Mouse (Mus musculus) forebrain, embryonic 16.5 days (tissue): ENCODE results near the gene Cd19. TPM values are rescaled to one million over a fixed set of nuclear protein-coding genes. Genes with fewer than 3 reads are reported as not detected.

Source experiments
- microRNA-seq: library from miRNA; unstranded; fragments of <30 nt; microRNA quantifications from one replicate; pipeline ENCODE4, GENCODE M21; 2017
- polyA plus RNA-seq: library from polyadenylated mRNA; unstranded; fragments of >200 nt; fragmentation: Nextera tagmentation; extraction: Ambion mirVana; gene quantifications from 2 replicates; pipeline ENCODE4 v1.2.1, GENCODE M21; 2015

Cd19 gene
- polyA plus RNA-seq, 1 experiment from 2014 or later, result not detected

Small RNA genes within 50 kb of the gene (microRNA-seq; reads per million reads assigned to microRNA genes)
- not detected for gene Mir7058

Other genes with a start within 250 kb of the Cd19 start
- gene Xpo6, start 214.4 kb downstream of the Cd19 start, polyA plus RNA-seq, result 48.5 and 51.9 TPM in 2 replicates
- gene Sbk1, start 142.3 kb downstream of the Cd19 start, polyA plus RNA-seq, result 295 and 323 TPM in 2 replicates
- 0.77 and 0.98 TPM in 2 replicates for gene Lat, start 45.3 kb downstream of the Cd19 start, polyA plus RNA-seq
- 75.5 and 80.1 TPM in 2 replicates for gene Spns1, start 37.4 kb downstream of the Cd19 start, polyA plus RNA-seq
- 2.6 and 2.9 TPM in 2 replicates for gene Nfatc2ip, start 18.2 kb downstream of the Cd19 start, polyA plus RNA-seq
- gene Rabep2, start 13.9 kb upstream of the Cd19 start, polyA plus RNA-seq, result 24.4 and 26.5 TPM in 2 replicates
- gene Atp2a1, start 48.2 kb upstream of the Cd19 start, polyA plus RNA-seq, result 0.30 and 0.51 TPM in 2 replicates
- 71.2 and 73.9 TPM in 2 replicates for gene Sh2b1, start 60.5 kb upstream of the Cd19 start, polyA plus RNA-seq
- gene Tufm, start 72.5 kb upstream of the Cd19 start, polyA plus RNA-seq, result 131 and 140 TPM in 2 replicates
- 65.4 and 69.9 TPM in 2 replicates for gene Atxn2l, start 88.5 kb upstream of the Cd19 start, polyA plus RNA-seq
- 181 and 190 TPM in 2 replicates for gene Eif3c, start 151.5 kb upstream of the Cd19 start, polyA plus RNA-seq
- 0.29 and 0.77 TPM in 2 replicates for gene Apobr, start 170.1 kb upstream of the Cd19 start, polyA plus RNA-seq
- 34.4 and 37.3 TPM in 2 replicates for gene Cln3, start 170.9 kb upstream of the Cd19 start, polyA plus RNA-seq
- gene Il27, start 180.1 kb upstream of the Cd19 start, polyA plus RNA-seq, result not detected in 2 replicates
- 5.2 and 5.7 TPM in 2 replicates for gene Nupr1, start 216.0 kb upstream of the Cd19 start, polyA plus RNA-seq
- 55.8 and 57.5 TPM in 2 replicates for gene Sgf29, start 234.4 kb upstream of the Cd19 start, polyA plus RNA-seq